Mouse (Mus musculus) embryo, embryonic 11 days (tissue): ENCODE data around the gene Kcna5.

Experiments used
- DNase-seq: peaks from one replicate; pipeline ENCODE4 v3.0.0-alpha.2; 2015

Kcna5 gene

GRCm38 (mm10) chr6:126535208-126535910, at the start of gene Kcna5:
Gene Kcna5 (minus strand): TSS chr6:126535412.
- peak; percentile 72 for DNase-seq

- DNase-seq: peak; percentile 27
These were observed 47.9 kb upstream of the Kcna5 start for GRCm38 (mm10) chr6:126583075-126583474.

GRCm38 (mm10) chr6:126581632-126582031, 46.4 kb upstream of the Kcna5 start:
- DNase-seq: no peak

DNA sequence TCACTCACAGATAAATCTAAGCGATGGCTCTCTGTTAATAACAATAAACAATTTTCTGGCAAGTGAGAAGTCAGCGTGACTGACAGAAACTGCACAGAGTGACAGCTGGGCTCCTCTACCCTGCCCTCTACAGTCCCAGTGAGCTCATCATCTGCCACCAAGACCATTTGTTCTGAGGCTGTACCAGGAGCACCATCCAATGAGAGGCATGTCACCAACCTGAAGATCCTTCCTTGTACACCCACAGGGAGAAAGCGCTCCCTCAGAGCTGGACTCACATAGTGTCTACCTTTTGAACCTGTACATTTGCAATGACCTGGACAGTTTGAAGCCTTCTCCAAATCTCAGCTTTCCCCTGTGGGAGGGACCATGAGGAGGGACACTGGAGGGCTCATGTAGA, 45.4 kb upstream of the Kcna5 start:
- no peak for DNase-seq

- no peak for DNase-seq
These were observed 42.2 kb upstream of the Kcna5 start for GRCm38 (mm10) chr6:126577415-126577814.

DNA sequence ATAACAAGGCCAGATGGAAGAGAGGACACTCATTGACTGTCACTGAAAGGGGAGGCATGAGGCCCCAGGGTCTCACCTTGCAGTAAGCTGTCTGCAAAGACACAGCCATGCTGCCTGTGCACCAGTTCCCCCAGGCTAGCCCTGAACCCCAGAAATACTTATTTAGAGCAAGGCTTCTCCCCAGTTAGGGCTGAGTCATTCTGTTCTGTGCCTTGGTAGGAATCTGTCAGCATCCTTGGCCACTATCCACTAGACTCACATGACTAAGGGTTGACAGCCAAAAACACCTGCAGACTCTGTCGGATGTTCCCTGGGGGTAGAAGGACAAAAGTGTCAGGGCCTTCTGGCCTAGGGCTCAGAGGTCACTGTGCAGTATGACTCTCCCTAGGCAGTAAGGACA, 41.4 kb upstream of the Kcna5 start:
- no peak for DNase-seq

DNA sequence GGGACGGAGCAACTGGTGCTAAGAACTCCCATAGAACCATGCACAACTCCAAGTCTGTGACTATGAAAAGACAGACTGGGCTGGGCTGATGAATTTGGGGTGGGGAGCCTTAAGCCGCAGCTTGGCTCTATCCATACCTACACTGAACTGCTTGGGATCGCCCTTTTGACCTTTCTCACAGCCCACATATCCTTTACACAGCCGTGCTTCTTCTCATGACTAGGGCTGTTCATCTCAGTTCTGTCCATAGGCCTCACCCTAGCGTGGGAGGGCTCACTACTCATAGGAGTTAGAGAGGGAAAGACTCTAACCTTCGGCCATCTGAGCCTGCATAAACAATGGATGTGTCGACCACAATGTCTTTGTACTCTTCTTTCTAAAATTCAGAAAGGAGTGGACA, 39.6 kb upstream of the Kcna5 start:
- DNase-seq: no peak

GRCm38 (mm10) chr6:126573021-126573420, 37.8 kb upstream of the Kcna5 start:
- DNase-seq: no peak

- no peak for DNase-seq
These were observed 34.6 kb upstream of the Kcna5 start for GRCm38 (mm10) chr6:126569809-126570208.

GRCm38 (mm10) chr6:126568046-126568830, 33.0 kb upstream of the Kcna5 start:
- no peak for DNase-seq

GRCm38 (mm10) chr6:126567326-126567725, 32.1 kb upstream of the Kcna5 start:
- no peak for DNase-seq

DNA sequence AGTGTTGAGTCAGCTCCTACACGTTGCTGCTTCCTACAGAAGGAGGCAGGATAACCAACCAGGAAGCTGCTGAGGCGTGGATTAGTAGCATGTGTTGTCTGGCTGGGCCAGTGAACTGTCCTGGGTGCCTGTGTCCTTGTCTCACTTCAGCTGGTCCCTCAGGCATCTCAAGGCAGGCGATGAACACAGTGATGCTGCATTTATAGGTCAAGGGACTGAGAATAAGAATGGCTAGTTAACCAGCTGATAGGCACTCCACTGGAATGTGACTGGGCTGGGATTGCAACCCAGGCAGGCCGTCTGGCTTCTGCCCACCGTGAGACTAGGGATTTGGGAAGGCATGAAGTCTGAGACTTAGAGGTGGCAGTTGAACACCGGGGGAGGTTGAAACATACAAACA, 29.2 kb upstream of the Kcna5 start:
- no peak for DNase-seq

DNA sequence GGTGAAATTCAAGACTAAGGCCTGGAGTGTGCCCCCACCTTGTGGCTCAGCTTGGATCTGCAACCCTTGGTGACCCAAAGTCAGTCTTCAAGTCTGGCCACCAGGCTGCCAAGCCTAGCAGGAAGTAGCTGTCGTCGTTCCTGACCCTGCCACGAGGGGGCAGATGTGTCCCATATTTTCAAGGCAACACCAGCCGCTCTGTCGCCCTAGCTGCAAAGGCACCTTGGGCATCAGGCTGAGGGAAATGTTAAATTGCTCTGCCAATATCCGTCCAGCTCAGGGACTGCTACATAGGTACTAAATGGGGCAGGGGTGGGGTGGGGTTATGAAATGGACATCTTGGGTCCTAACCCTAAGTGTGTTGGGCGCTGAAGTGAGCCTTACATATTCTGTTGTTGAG, 28.7 kb upstream of the Kcna5 start:
- peak; percentile 88 for DNase-seq

DNA sequence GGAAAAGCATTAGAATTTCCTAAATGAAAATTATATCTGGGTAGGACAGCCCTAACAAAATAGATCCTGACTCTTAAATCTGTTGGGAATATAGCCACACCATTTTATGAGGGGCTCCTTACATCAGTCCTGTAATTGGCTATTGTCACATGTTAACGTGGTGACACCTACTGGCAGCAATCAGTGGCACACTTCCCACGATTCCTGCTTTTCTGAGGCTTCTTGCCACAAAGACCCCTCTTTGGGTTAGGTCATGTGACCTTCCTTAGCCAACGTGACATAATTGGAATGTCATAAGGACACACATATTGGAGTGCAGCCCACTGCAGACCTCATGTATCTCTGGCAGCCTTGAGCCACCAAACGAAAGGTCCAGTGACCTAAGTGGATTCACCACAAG, 26.5 kb upstream of the Kcna5 start:
- DNase-seq: peak; percentile 51

- DNase-seq: no peak
These were observed 25.5 kb upstream of the Kcna5 start for GRCm38 (mm10) chr6:126560696-126561095.

DNA sequence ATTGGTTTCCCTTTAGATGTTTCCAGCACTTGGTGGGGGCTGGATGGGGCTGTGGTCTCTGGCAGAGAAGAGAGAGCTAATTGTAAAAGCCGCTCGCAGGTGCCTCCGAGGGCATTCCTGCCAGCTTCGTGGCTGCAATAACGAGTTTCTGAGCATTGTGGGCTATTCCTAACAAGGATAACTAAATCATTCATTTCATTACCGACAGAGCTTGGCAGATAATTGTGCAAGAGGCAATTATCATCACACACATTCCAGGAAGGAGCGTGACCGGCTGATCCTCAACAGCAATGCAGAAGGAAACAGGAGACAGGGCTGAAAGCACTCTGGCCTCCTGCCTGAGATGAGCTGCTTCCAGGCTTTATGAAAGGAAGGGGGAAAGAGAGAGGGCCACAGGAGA, 24.8 kb upstream of the Kcna5 start:
- DNase-seq: peak; percentile 16

- DNase-seq: no peak
These were observed 23.1 kb upstream of the Kcna5 start for GRCm38 (mm10) chr6:126558276-126558675.

- peak; percentile 59 for DNase-seq
These were observed 18.6 kb upstream of the Kcna5 start for GRCm38 (mm10) chr6:126553812-126554211.

- DNase-seq: peak; percentile 78
These were observed 16.7 kb upstream of the Kcna5 start for GRCm38 (mm10) chr6:126551862-126552395.

DNA sequence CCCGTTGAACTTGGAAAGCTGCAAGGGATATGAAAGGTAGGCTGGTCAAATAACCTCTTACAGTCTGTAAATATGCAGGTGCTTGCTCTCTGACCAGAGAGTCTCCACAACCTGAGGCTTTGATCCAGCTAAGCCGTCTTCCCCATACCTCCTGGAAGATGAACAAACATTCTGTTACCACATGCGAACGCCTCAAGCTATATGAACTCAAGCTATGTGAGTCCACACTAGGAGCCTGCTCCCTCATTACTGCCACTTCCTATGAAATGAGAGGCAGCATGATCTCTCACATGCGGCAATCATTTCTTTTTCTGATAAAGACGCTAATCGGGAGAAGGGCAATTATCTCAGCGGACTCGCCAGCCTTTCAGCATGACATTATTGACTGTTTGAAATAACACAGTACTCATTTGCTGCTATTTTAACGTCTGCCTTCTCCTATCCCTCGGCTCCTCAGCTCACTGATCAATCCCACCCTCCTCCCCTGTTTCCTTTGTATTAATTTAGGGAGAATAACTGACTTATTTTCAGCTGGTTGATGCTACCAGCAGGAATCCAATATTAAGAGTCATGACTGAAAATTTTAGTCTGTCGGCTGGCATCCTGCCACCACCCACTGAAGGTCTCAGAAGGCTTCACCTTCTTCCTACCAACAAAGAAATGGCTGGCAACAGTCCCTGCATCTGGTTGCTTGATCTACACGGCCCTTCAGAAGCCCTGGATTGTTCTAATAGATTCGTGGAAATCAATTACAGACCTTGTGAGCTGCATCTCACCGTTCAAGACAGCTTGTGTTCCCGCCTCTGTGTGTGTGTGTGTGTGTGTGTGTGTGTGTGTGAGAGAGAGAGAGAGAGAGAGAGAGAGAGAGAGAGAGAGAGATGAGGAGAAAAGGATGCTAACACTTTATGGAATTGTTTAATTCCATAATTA, 9.2 kb upstream of the Kcna5 start:
- no peak for DNase-seq

DNA sequence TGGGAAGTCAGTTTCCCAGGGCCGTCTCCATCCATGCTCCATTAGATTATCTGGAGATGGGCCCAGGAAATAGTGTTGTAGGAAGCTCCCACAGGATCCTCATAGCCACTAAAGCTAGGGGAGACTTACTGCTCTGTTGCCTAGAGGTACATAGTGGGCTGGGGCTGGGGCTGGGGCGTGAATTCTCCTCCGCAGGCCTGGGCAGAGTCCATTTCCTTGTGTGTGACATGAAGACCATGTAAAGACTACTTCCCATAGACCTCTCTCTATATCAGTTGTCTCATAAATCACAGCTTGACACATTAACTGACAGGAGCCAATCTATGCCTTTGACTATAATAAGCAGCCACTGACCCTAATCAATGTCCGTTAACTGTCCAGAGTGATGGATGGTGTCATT, 7.5 kb upstream of the Kcna5 start:
- DNase-seq: no peak

GRCm38 (mm10) chr6:126537512-126537911, 2.3 kb upstream of the Kcna5 start:
- DNase-seq: no peak

DNA sequence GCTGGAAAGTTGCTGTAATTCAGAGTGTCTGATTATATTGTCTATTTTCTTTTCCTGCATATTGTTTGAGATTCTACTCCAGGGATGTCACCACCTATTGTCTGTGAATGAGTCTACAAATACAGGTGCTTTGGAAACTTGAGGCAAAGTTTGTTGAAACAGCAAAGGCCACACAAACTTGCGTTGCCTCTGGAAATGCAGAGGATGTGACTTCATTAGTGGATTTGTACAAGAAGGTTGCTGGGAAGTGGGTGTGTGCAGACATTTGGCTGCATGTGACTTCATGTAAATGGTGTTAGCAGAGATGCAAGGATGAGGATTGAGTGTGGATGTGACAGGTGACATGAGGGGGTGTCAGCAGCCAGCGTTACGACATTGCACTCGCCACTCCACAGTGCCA, 1.7 kb upstream of the Kcna5 start:
- DNase-seq: no peak
